Mouse (Mus musculus) MEL (cell line): Measurements from ENCODE around the gene Eci1. TPM values are rescaled to one million over a fixed set of nuclear protein-coding genes. Genes with fewer than 3 reads are reported as not detected.

ENCODE experiments used
- DNase-seq: peaks from one replicate; pipeline ENCODE4 v3.0.0; 2011; ENCODE audit warnings: low read depth, low spot score
- H3K27ac ChIP-seq: 2 replicates; pipeline ENCODE4 v1.5.1; 2012; ENCODE audit warnings: low read depth, mild to moderate bottlenecking, control low read depth, low read length, moderate library complexity; ENCODE audit not compliant: control insufficient read depth
- H3K27me3 ChIP-seq, 2 experiments: fragments of 150-350 bp in 1 of 2; sonication (generic) in 1 of 2; 2 replicates each; pipeline ENCODE4 v1.6.1; 2012; ENCODE audit warnings: low read length in 2 of 2, mild to moderate bottlenecking in 2 of 2, improper control_type of control experiment in 1 of 2, moderate library complexity in 1 of 2; ENCODE audit not compliant: insufficient read depth in 2 of 2, control insufficient read depth in 1 of 2
- H3K36me3 ChIP-seq, 2 experiments: 2 replicates each; pipeline ENCODE4 v1.6.1; 2012 to 2014; ENCODE audit warnings: low read length in 2 of 2, improper control_type of control experiment in 1 of 2, inconsistent platforms in 1 of 2, mild to moderate bottlenecking in 1 of 2; ENCODE audit not compliant: insufficient read depth in 2 of 2, control insufficient read depth in 1 of 2
- H3K4me1 ChIP-seq, 2 experiments: fragments of 150-350 bp in 1 of 2; sonication (generic) in 1 of 2; 2 replicates each; pipeline ENCODE4 v1.6.1; 2012; ENCODE audit warnings: low read length in 2 of 2, improper control_type of control experiment in 1 of 2, mild to moderate bottlenecking in 1 of 2; ENCODE audit not compliant: insufficient read depth in 2 of 2, control insufficient read depth in 1 of 2
- H3K4me3 ChIP-seq, 2 experiments: fragments of 150-350 bp in 1 of 2; sonication (generic) in 1 of 2; 2 replicates each; pipeline ENCODE4 v1.5.1; 2012; ENCODE audit warnings: low read depth in 2 of 2, low read length in 2 of 2, mild to moderate bottlenecking in 2 of 2, moderate library complexity in 2 of 2, control low read depth in 1 of 2, improper control_type of control experiment in 1 of 2; ENCODE audit not compliant: control insufficient read depth in 1 of 2, insufficient read depth in 1 of 2
- H3K79me2 ChIP-seq: 2 replicates; pipeline ENCODE4 v1.6.1; 2012; ENCODE audit warnings: mild to moderate bottlenecking, low read length, moderate library complexity; ENCODE audit not compliant: control insufficient read depth, poor library complexity, insufficient read depth
- H3K9ac ChIP-seq: 2 replicates; pipeline ENCODE4 v1.6.1; 2012; ENCODE audit warnings: low read depth, mild to moderate bottlenecking, control low read depth, low read length, moderate library complexity; ENCODE audit not compliant: control insufficient read depth, poor library complexity, severe bottlenecking
- H3K9me3 ChIP-seq: fragments of 150-350 bp; sonication (generic); replicated peaks from 2 replicates; pipeline ENCODE4 v1.6.1; 2012; ENCODE audit warnings: mild to moderate bottlenecking, low read length, improper control_type of control experiment, moderate library complexity; ENCODE audit not compliant: insufficient read depth
- BHLHE40 ChIP-seq: IDR thresholded peaks from 2 replicates; pipeline ENCODE4 v1.6.1; 2012; ENCODE audit warnings: low read depth, mild to moderate bottlenecking, inconsistent platforms, low read length, improper control_type of control experiment, borderline replicate concordance
- CHD2 ChIP-seq: IDR thresholded peaks from 2 replicates; pipeline ENCODE4 v1.6.1; 2011; ENCODE audit warnings: low read length, improper control_type of control experiment
- CTCF ChIP-seq, 3 experiments: IDR thresholded peaks in 2 of 3; conservative IDR thresholded peaks in 1 of 3; 2 replicates each; pipeline ENCODE4 v1.5.1; 2011 to 2012; ENCODE audit warnings: low read length in 3 of 3, low read depth in 2 of 3, mild to moderate bottlenecking in 2 of 3, improper control_type of control experiment in 1 of 3, inconsistent platforms in 1 of 3, mixed read lengths in 1 of 3, moderate library complexity in 1 of 3; ENCODE audit not compliant: control insufficient read depth in 1 of 3, insufficient read depth in 1 of 3, poor library complexity in 1 of 3, severe bottlenecking in 1 of 3
- ELF1 ChIP-seq: IDR thresholded peaks from 2 replicates; pipeline ENCODE4 v1.6.1; 2014; ENCODE audit warnings: low read depth, mild to moderate bottlenecking, inconsistent platforms, low read length, improper control_type of control experiment, moderate library complexity
- EP300 ChIP-seq, 2 experiments: IDR thresholded peaks; 2 replicates each; pipeline ENCODE4 v1.6.1; 2011; ENCODE audit warnings: improper control_type of control experiment in 2 of 2, low read length in 2 of 2, low read depth in 1 of 2, mild to moderate bottlenecking in 1 of 2
- GABPA ChIP-seq: IDR thresholded peaks from 2 replicates; pipeline ENCODE4 v1.6.1; 2012; ENCODE audit warnings: low read depth, mild to moderate bottlenecking, inconsistent platforms, low read length, improper control_type of control experiment, moderate library complexity
- MAX ChIP-seq: IDR thresholded peaks from 2 replicates; pipeline ENCODE4 v1.6.1; 2011; ENCODE audit warnings: low read length, improper control_type of control experiment
- MYC ChIP-seq: IDR thresholded peaks from 2 replicates; pipeline ENCODE4 v1.6.1; 2011; ENCODE audit warnings: low read depth, mild to moderate bottlenecking, low read length, improper control_type of control experiment, moderate library complexity
- NRF1 ChIP-seq: IDR thresholded peaks from 2 replicates; pipeline ENCODE4 v1.6.1; 2014; ENCODE audit warnings: low read depth, mild to moderate bottlenecking, inconsistent platforms, low read length, improper control_type of control experiment, moderate library complexity; ENCODE audit not compliant: poor library complexity, insufficient read depth, severe bottlenecking
- POLR2AphosphoS2 ChIP-seq: IDR thresholded peaks from 2 replicates; pipeline ENCODE4 v1.6.1; 2011; ENCODE audit warnings: low read length, improper control_type of control experiment
- RAD21 ChIP-seq: IDR thresholded peaks from 2 replicates; pipeline ENCODE4 v1.6.1; 2011; ENCODE audit warnings: mild to moderate bottlenecking, low read depth, low read length, improper control_type of control experiment
- SIN3A ChIP-seq: IDR thresholded peaks from 2 replicates; pipeline ENCODE4 v1.6.1; 2012; ENCODE audit warnings: low read length, improper control_type of control experiment, inconsistent platforms
- SMC3 ChIP-seq: IDR thresholded peaks from 2 replicates; pipeline ENCODE4 v1.6.1; 2011; ENCODE audit warnings: low read depth, low read length, improper control_type of control experiment
- TBP ChIP-seq: IDR thresholded peaks from 2 replicates; pipeline ENCODE4 v1.8.0; 2011; ENCODE audit warnings: low read depth, low read length, improper control_type of control experiment
- TCF12 ChIP-seq: IDR thresholded peaks from 2 replicates; pipeline ENCODE4 v1.6.1; 2014; ENCODE audit warnings: low read depth, mild to moderate bottlenecking, inconsistent platforms, low read length, improper control_type of control experiment, moderate library complexity
- UBTF ChIP-seq: IDR thresholded peaks from 2 replicates; pipeline ENCODE4 v1.6.1; 2012; ENCODE audit warnings: low read depth, mild to moderate bottlenecking, inconsistent platforms, low read length, improper control_type of control experiment, moderate library complexity, borderline replicate concordance; ENCODE audit not compliant: insufficient read depth
- USF1 ChIP-seq: IDR thresholded peaks from 2 replicates; pipeline ENCODE4 v1.6.1; 2014; ENCODE audit warnings: low read depth, mild to moderate bottlenecking, inconsistent platforms, low read length, improper control_type of control experiment, moderate library complexity
- USF2 ChIP-seq, 2 experiments: IDR thresholded peaks; 2 replicates each; pipeline ENCODE4 v1.6.1; 2011 to 2012; ENCODE audit warnings: improper control_type of control experiment in 2 of 2, low read length in 2 of 2, borderline replicate concordance in 1 of 2, inconsistent platforms in 1 of 2, low read depth in 1 of 2, mild to moderate bottlenecking in 1 of 2; ENCODE audit not compliant: insufficient read depth in 1 of 2
- ZC3H11A ChIP-seq: IDR thresholded peaks from 2 replicates; pipeline ENCODE4 v1.6.1; 2012; ENCODE audit warnings: low read depth, mild to moderate bottlenecking, inconsistent platforms, low read length, improper control_type of control experiment
- ZNF384 ChIP-seq: IDR thresholded peaks from 2 replicates; pipeline ENCODE4 v1.6.1; 2012; ENCODE audit warnings: low read depth, mild to moderate bottlenecking, inconsistent platforms, low read length, improper control_type of control experiment
- polyA plus RNA-seq, 2 experiments: library from polyadenylated mRNA; stranded (reverse) in 1 of 2; unstranded in 1 of 2; fragments of >175 nt in 1 of 2; fragments of >200 nt in 1 of 2; gene quantifications; 2 replicates each; pipeline versions ENCODE4 v1.2.1 to v1.2.4; 2012; ENCODE audit warnings: low replicate concordance in 2 of 2, low read depth in 1 of 2; ENCODE audit not compliant: insufficient read length in 2 of 2, insufficient read depth in 1 of 2, missing spikeins in 1 of 2
- total RNA-seq: library from RNA; depleted of rRNA; stranded (reverse); fragments of 300-350 nt; gene quantifications from 2 replicates; pipeline ENCODE4 v1.2.3, GENCODE M21; 2012

The Eci1 gene
- total and polyA plus RNA-seq, 3 experiments, result 48.6 to 65.6 TPM; not detected in 1

DNA sequence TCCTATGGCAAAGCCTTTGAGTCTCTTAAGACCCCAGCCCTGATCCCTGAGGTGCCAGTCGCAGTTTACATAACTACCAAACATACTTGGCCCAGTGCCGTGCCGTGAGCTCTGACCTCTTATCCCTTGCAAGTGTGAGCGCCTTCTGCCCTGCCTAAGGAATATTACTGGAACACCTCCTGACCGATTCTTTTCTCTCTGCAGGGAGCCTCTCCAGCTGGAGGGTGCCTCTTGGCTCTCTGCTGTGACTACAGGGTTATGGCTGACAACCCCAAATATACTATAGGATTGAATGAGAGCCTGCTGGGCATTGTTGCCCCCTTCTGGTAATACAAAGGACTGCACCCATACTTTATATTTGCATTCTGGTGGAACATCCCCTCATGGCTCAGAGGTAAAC is 10.6 kb downstream of the Eci1 start:
- Histone ChIP-seq H3K9ac (no peak overlapping the region), H3K36me3 (no peaks in the 10 kb centered on the region; a peak in 1 of 4 replicates), H3K27ac (no peak overlapping the region), H3K79me2 (no peaks in the 10 kb centered on the region), H3K4me1 (no peaks in the 10 kb centered on the region), H3K4me3 (no peak overlapping the region), H3K9me3 (no peaks in the 10 kb centered on the region), H3K27me3 (no peaks in the 10 kb centered on the region)
- peak; percentile 70 for DNase-seq
- TF ChIP-seq CTCF (IDR thresholded peaks at IDR 0.05 in 2 of 3, conservative IDR thresholded peaks at IDR 0.05 in 1 of 3; ENCODE audit: control insufficient read depth in 1 of 3, insufficient read depth in 1 of 3, low read depth in 2 of 3, low read length in 3 of 3, poor library complexity in 1 of 3, severe bottlenecking in 1 of 3) (peak; percentile 40 to 84 (median 78); a peak in 5 of 6 replicates), ZNF384 (no peak), ELF1 (no peak), SMC3 (peak; percentile 72), TBP (no peak), ZC3H11A (peak; percentile 55), RAD21 (peak; percentile 76), TCF12 (no peak), EP300 (IDR thresholded peaks at IDR 0.05; ENCODE audit: low read depth in 1 of 2, low read length in 2 of 2) (no peak), UBTF (no peak), USF1 (no peak)

DNA sequence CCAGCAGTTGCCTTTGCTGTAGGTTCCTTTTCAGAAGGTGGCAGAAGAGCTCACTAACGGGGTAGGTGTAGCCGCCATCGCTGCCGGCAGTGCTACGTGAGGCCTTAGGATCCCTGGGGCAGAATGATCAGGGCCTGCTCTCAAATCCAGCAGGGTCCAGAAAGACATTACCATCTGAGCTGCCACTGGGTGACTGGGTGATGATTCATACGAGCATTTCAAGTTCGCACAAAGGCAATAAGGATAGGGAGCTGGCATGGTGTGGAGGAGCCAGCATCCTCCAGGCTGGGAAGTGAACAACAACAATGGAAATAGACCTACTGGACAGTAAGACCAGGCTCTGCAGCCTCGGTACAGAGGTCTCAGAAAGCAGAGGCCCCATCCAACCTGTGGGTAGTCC is 13.9 kb downstream of the Eci1 start:
- DNase-seq, result no peak
- no peaks in the 10 kb centered on the region for H3K79me2 ChIP-seq
- TF ChIP-seq POLR2AphosphoS2 (no peak), CHD2 (no peak), CTCF (IDR thresholded peaks at IDR 0.05 in 2 of 3, conservative IDR thresholded peaks at IDR 0.05 in 1 of 3; ENCODE audit: control insufficient read depth in 1 of 3, insufficient read depth in 1 of 3, low read depth in 2 of 3, low read length in 3 of 3, poor library complexity in 1 of 3, severe bottlenecking in 1 of 3) (no peak), MYC (no peak), MAX (no peak), GABPA (no peak), ZNF384 (no peak), NRF1 (no peak), SIN3A (no peak), USF2 (IDR thresholded peaks at IDR 0.05; ENCODE audit: borderline replicate concordance in 1 of 2, insufficient read depth in 1 of 2, low read depth in 1 of 2, low read length in 2 of 2) (no peak), RAD21 (no peak), BHLHE40 (no peak), ZC3H11A (no peak)
- no peaks in the 10 kb centered on the region for H3K4me1 ChIP-seq
- H3K27me3 ChIP-seq, result no peaks in the 10 kb centered on the region
- no peaks in the 10 kb centered on the region; a peak in 1 of 4 replicates for H3K36me3 ChIP-seq
- H3K9me3 ChIP-seq, result no peaks in the 10 kb centered on the region
- no peak overlapping the region for H3K4me3 ChIP-seq
- no peak overlapping the region for H3K27ac ChIP-seq
- H3K9ac ChIP-seq, result no peak overlapping the region
